Mouse (Mus musculus) frontal cortex, adult (tissue): ENCODE results near the gene Kremen2.

Experiments used
- ATAC-seq: cut with Nextera tagmentation; 2 replicates; pipeline ENCODE4 v1.9.2; 2017; ENCODE audit warnings: mild to moderate bottlenecking, moderate library complexity, mixed read lengths; ENCODE audit not compliant: low TSS enrichment

Kremen2 gene

GRCm38 (mm10) chr17:23737493-23738445 is 7.9 kb downstream of the Kremen2 start:
- ATAC-seq = no peak

- no peak for ATAC-seq
These were observed 11.3 kb downstream of the Kremen2 start for GRCm38 (mm10) chr17:23734341-23734740.

DNA sequence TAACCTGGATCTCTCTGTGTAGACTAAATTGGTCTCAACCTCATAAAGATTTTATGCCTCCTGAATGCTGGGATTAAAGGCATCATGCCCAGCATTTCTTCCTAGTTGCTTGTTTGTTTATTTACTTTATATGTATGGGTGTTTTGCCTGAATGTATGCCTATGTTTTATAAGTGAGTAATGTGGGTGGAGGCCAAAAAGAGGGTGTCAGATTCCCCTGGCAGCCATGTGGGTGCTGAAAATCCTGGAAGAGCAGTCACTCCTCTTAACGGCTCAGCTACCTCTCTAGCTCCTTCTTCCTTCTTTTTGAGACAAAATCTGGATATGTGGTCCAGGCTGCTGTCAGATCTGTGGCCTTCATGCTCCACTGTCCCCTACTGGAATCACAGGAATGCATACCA is 15.2 kb downstream of the Kremen2 start:
- ATAC-seq = no peak

DNA sequence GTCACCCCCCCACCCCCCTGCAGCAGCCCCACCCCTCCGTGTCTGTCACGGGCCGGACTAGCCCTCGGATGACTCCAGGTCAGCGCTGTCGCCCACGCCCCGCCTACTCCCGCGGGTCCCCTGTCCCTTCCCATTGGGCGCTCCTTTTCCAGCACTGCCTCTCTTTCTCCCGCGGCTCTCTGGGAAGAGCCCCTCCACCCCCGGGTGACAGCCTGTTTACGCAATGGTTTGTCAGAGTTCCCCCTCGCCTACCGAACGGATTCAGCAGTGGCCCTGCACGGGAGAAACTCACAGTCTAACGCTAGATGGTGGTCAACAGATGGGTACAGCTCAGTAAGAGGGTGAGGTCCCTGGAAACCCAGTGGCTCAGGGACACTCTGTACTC is 18.9 kb downstream of the Kremen2 start:
- peak; percentile 53 for ATAC-seq

- ATAC-seq = peak; percentile 89
These were observed 19.5 kb downstream of the Kremen2 start, which contains the start of gene Pkmyt1 for GRCm38 (mm10) chr17:23725999-23726757. Pkmyt1 (plus strand) TSS chr17:23726336.

DNA sequence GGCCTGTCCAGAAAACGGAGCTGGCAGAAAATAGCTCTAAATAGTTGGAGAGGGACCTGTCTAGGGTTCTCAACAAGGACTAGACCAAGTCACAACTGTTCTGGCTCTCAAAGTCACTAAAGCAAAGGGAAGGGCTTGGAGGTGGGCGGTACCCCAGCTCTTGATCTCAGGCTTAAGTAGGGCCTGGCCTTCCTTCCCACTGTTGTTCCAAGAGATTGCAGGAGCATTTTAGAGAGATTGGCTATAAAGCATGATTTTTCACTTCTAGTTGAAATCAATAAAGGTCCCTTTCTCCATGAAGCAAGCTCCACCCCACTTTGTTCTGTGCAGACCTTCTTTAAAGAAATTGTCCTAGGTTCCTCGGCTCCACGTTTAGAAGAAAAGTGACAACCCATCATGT is 20.2 kb downstream of the Kremen2 start:
- no peak for ATAC-seq

- no peak for ATAC-seq
These were observed 23.1 kb downstream of the Kremen2 start, which contains the start of gene 1520401A03Rik for GRCm38 (mm10) chr17:23722376-23723125. 1520401A03Rik (minus strand) TSS chr17:23722783.

GRCm38 (mm10) chr17:23721886-23722285 is 23.7 kb downstream of the Kremen2 start:
- no peak for ATAC-seq

DNA sequence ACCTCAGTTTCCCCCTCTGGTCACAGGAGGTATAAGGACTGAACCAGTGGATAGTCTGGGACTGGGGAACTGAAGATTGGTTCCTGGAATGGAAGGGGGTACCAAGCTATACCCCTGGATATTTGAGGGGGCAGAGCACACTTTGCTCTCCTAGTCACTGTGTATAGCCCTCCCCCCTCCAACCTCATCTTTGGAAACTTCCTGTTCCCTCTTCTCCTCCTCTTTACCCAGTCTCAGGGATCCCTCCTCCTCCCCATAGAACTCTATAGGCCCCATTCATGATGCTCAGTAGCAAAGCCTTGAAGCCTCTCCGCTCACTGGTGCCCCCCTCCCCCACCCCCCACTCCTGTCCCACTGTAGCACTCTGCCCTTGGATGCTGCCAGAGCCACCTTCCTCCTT is 26.2 kb downstream of the Kremen2 start:
- no peak for ATAC-seq

DNA sequence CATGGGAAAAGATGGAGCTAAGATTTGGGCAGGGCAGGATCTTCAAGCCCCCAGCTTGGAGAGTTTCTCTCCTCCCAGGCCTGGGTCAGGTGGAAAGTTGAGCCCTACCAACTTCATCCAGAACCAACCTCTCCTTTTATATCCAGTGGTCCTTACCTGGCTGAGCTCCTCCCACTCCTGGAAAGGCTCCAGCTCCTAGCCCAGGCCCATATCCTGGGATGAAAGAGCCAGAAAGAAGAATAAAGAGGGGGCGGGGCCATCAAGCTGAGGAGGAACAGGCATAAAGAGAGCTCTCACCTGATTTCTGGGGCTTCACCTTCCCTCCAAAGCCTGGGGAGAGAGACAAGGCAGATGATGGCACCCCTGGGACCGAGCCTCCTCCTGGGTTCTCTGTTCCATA is 28.6 kb downstream of the Kremen2 start:
- ATAC-seq = no peak

- ATAC-seq = peak; percentile 83
These were observed 39.4 kb downstream of the Kremen2 start for GRCm38 (mm10) chr17:23706212-23706611.

DNA sequence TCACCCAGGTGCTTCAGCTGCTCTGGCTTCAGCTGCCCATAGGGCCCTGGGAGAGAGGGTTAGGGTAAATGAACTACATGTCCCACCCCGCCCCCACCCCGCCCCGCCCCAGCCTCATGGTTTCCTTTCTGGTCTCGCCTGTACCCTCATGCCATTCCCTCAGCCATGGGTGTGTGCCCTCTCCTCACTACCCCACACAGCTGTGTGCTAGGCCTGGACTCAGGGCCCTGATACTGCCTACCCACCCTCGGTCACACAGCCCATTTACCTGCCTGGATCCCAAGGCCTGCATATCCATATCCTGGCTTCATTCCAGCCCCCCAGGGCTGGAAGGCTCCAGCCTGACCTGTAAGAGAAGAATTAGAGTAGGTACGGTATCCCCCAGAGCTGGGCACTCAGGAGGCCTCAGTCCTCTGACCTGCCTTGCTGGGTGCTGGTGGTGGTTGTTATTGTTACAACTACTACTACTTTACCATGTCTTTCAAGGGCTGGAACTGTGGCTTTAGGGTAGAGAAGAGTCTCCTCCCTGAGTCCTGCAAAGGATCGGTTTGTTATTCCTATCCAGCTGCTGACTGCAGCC is 40.0 kb downstream of the Kremen2 start:
- no peak for ATAC-seq

DNA sequence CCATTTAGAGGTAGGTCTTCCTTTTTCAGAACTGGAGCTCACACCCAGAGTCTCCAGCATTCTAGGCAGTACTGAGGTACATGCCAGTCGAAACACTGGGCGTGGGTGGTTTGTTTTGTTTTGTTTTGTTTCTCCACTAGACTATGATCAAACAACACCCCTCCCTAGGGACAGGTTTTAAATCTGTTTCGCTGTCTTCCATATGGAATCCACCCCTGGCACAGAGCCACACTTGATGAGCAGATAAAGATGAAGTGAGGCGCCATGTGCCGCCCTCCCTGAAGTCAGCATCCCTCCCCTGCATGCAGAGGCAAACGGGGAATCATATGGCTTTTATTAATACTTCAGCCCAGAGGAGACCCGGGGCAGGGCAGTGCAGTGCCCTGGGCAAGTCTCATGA is 40.9 kb downstream of the Kremen2 start:
- ATAC-seq = no peak

DNA sequence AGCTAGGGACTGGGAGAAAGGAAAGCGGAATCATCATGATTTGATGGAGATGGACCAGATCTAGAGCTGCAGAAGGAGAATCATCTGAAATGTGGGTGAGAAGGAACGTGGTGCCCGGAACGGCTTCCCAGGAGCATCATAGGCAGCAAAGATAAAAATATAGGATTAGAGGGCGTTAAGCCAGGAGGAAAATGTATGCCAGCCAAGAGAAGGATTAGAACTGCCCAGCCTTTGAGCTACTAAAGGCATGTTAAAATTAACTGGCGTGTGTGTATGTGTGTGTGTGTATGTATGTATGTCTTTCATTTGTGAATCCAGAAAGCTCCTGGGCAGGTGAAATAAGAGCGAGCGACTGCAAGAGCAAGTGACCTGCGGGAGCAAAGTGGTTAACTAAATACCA is 42.3 kb downstream of the Kremen2 start:
- ATAC-seq = no peak

DNA sequence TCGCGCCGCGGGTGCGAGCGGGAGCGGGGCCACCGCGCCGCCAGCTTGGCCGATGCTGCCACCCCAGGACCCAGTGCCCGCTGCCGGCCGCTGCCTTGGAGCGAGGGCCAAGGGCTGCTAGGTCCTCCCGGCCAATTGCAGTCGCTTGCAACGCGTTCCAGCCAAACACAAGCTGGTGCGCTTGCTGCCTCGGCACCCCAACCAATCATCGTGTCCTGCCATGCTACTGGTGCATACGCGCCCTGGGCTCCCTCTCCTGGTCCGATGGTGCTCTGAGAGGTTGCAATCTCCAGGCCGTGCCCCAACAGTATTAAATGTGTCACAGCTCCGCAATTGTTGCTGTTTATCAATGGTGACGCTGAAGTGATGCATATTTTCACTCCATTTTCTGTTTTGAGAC is 45.6 kb downstream of the Kremen2 start:
- peak; percentile 98 for ATAC-seq

GRCm38 (mm10) chr17:23699131-23700077 is 46.2 kb downstream of the Kremen2 start:
- peak; percentile 53 for ATAC-seq

DNA sequence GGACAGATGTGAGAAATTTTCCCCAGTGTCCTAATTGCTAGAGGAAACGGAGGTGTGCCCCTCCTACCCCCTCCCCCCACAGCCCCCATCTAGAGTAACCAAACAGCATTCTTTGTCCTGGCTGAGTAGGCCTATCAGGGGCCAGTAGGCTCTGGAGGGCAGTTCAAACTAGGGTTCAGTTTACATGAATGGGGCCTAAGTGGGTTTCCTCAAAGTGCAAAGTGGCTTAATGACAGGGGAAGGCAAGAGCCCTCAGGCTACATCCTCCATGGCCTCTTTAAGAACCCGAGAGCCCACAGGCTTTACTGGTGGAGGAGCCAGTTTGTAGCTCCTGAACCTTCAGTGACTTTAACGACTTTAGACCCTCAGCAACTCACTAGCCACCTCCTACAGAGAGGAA is 49.8 kb downstream of the Kremen2 start:
- no peak for ATAC-seq

DNA sequence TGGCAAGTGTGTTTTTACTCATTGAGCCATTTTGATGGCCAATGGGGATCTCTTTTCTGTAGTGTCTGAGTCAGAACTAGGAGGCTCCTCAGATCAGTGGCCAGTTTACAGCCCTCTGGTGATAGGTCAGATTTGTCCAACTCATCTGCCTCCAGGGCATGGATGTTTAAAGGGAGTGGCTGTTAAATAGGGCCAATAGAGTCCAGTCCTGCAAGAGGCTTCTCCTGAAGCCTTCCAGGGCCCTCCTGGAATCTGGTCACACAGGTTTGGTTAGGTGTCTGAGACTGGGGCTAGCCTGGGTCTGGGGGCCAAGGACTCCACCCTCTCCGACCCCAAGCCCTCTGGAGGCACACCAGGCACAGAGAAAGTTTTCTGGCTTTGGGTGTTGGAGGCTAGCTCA is 51.1 kb downstream of the Kremen2 start:
- ATAC-seq = no peak
